Mouse (Mus musculus) G1E (cell line): Measurements from ENCODE around the gene Olfr199. TPM values are rescaled to one million over a fixed set of nuclear protein-coding genes. Genes with fewer than 3 reads are reported as not detected.
"Not testable (repeated sequence)": the region's sequence is repeated elsewhere in the genome, so short reads cannot be mapped to it uniquely, and the experiment has no call there.

ENCODE experiments used
- ATAC-seq: 2 replicates; pipeline ENCODE4 v1.8.0; 2016; ENCODE audit warnings: mild to moderate bottlenecking; ENCODE audit not compliant: insufficient number of reproducible peaks, poor library complexity, low FRiP score, severe bottlenecking; ENCODE audit errors: extremely low read depth
- DNase-seq: peaks from one replicate; pipeline ENCODE4 v3.0.0; 2012; ENCODE audit warnings: low spot score
- H3K27me3 ChIP-seq: 2 replicates; pipeline ENCODE4 v1.6.1; 2012; ENCODE audit warnings: mild to moderate bottlenecking, low read length, inconsistent platforms; ENCODE audit not compliant: insufficient read depth
- H3K36me3 ChIP-seq: replicated peaks from 2 replicates; pipeline ENCODE3; 2012; ENCODE audit warnings: mild to moderate bottlenecking, inconsistent platforms
- H3K4me1 ChIP-seq: 2 replicates; pipeline ENCODE4 v1.6.1; 2012; ENCODE audit warnings: low read depth, low read length, inconsistent platforms, mixed read lengths; ENCODE audit not compliant: insufficient read depth
- H3K4me3 ChIP-seq: 2 replicates; pipeline ENCODE4 v1.5.1; 2012; ENCODE audit warnings: low read depth, mild to moderate bottlenecking, inconsistent platforms, low read length, moderate library complexity, mixed read lengths
- H3K9me3 ChIP-seq: replicated peaks from 2 replicates; pipeline ENCODE4 v1.6.1; 2012; ENCODE audit warnings: inconsistent platforms
- CTCF ChIP-seq: IDR thresholded peaks from 2 replicates; pipeline ENCODE4 v1.5.1; 2012; ENCODE audit warnings: low read depth, low read length, inconsistent platforms, mixed read lengths
- GATA1 ChIP-seq: IDR thresholded peaks from 2 replicates; pipeline ENCODE4 v1.6.1; 2012; ENCODE audit warnings: borderline replicate concordance, low read length, inconsistent platforms, mixed read lengths
- GATA2 ChIP-seq: IDR thresholded peaks from 2 replicates; pipeline ENCODE4 v1.6.1; 2012; ENCODE audit warnings: low read depth, low read length, inconsistent platforms, borderline replicate concordance
- POLR2AphosphoS5 ChIP-seq: IDR thresholded peaks from 2 replicates; pipeline ENCODE4 v1.6.1; 2012; ENCODE audit warnings: low read depth, low read length, inconsistent platforms; ENCODE audit not compliant: insufficient replicate concordance
- TAL1 ChIP-seq: conservative IDR thresholded peaks from 2 replicates; pipeline ENCODE4 v1.6.1; 2012; ENCODE audit warnings: low read depth, low read length, inconsistent platforms, mixed read lengths
- polyA plus RNA-seq: library from polyadenylated mRNA; stranded (reverse); fragments of >175 nt; gene quantifications from 2 replicates; pipeline ENCODE4 v1.2.3, GENCODE M21; 2012
- total RNA-seq, 2 experiments: library from RNA; stranded (forward) in 1 of 2; stranded (reverse) in 1 of 2; fragments of 200-1000 nt in 1 of 2; fragments of >200 nt in 1 of 2; fragmentation: Nextera tagmentation in 1 of 2; gene quantifications; 2 replicates each; pipeline ENCODE4 v1.2.3; 2014 to 2017

Olfr199 gene
- total RNA-seq (2014; fragmentation: Nextera tagmentation) (not detected in 2 replicates), total RNA-seq (2017) (0.16 TPM in 1 of 2 replicates, not detected in the other), polyA plus RNA-seq (not detected in 2 replicates)

GRCm38 (mm10) chr16:59219667-59220066 is at the start of gene Olfr199:
Olfr199 (minus strand) TSS chr16:59219767.
- ATAC-seq, H3K36me3 ChIP-seq, H3K4me3 ChIP-seq, H3K9me3 ChIP-seq, DNase-seq, H3K4me1 ChIP-seq, H3K27me3 ChIP-seq: not testable (repeated sequence)

GRCm38 (mm10) chr16:59269097-59269496 is 49.5 kb upstream of the Olfr199 start:
- DNase-seq, H3K36me3 ChIP-seq, H3K4me1 ChIP-seq, H3K4me3 ChIP-seq, H3K9me3 ChIP-seq, H3K27me3 ChIP-seq: not testable (repeated sequence)
- peak; percentile 73 for ATAC-seq

DNA sequence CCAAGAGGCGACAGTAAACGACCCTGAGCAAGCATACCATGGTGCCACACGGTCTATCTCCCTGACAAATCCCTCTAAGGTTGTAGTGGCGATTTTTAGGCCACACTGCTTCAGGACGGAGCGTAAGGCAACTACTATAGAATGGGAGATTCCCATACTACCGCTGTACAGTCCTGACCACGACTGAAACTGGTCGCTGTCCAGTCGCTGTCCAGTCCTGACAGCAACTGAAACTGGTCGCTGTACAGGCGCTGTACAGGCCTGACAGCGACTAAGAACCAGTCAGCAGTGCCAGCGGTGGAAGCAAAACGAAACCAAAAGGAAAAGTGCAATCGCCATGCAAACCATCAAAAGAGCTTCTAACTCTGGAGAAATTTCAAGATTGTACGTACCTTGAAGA is 30.1 kb upstream of the Olfr199 start:
- Histone ChIP-seq H3K27me3 (no peaks in the 10 kb centered on the region), H3K4me3 (no peak overlapping the region), H3K9me3 (peaks cover 3% of the 10 kb centered on the region; the same call in 1 of the 2 replicates), H3K4me1 (no peaks in the 10 kb centered on the region), H3K36me3 (no peaks in the 10 kb centered on the region)
- ATAC-seq (no peak), DNase-seq (no peak)
- TF ChIP-seq GATA1: no peak
- no peak for TF ChIP-seq POLR2AphosphoS5
- TF ChIP-seq CTCF: no peak
- no peak for TF ChIP-seq GATA2
- TF ChIP-seq TAL1: no peak

GRCm38 (mm10) chr16:59217861-59218260 is 1.7 kb downstream of the Olfr199 start:
- not testable (repeated sequence) for H3K27me3 ChIP-seq, H3K4me3 ChIP-seq, H3K4me1 ChIP-seq, H3K36me3 ChIP-seq, ATAC-seq, DNase-seq, H3K9me3 ChIP-seq

DNA sequence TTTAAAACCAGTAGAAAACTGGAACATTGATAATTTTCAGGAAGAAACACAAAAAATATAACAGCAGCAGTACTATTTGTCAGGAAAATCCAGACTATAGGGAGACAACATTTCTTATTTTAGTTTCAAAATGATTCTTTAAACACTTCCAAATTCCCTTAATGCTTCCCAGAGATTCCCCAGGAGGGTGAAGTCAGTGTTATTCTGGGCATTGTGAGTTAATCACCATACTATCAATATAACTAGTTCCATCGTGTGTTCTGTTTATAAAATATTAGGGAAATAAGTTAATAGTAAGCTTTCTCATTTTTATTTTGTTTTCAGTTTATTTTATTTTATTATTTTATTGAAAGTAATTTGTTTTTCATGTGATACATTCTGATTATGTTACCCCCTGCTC is 16.1 kb downstream of the Olfr199 start, which contains the start of gene Olfr198:
Olfr198 (minus strand) TSS at position 101 of the 400 bp plus-strand sequence.
- not testable (repeated sequence) for H3K9me3 ChIP-seq, H3K4me3 ChIP-seq, H3K4me1 ChIP-seq, ATAC-seq, H3K36me3 ChIP-seq, H3K27me3 ChIP-seq, DNase-seq

GRCm38 (mm10) chr16:59170354-59170753 is 49.2 kb downstream of the Olfr199 start, which contains the start of gene Olfr196:
Olfr196 (minus strand) TSS chr16:59170454.
- no peak for TF ChIP-seq TAL1
- TF ChIP-seq CTCF: no peak
- TF ChIP-seq GATA1: no peak
- no peak for TF ChIP-seq GATA2
- no peak for TF ChIP-seq POLR2AphosphoS5
- ATAC-seq: no peak
- Histone ChIP-seq H3K36me3 (no peaks in the 10 kb centered on the region), H3K27me3 (no peaks in the 10 kb centered on the region), H3K9me3 (peaks cover 3% of the 10 kb centered on the region; the same call in 1 of the 2 replicates), H3K4me3 (no peak within 1 kb of the TSS), H3K4me1 (no peaks in the 10 kb centered on the region)
- DNase-seq: no peak

Other genes with a start within 250 kb of the Olfr199 start
- 3.2 and 3.6 TPM in 2 replicates for gene Olfr183, start 224.4 kb downstream of the Olfr199 start, total RNA-seq (2014; fragmentation: Nextera tagmentation)
- gene Olfr183, start 224.4 kb downstream of the Olfr199 start, total RNA-seq (2017): 1.4 and 1.6 TPM in 2 replicates
- gene Olfr183, start 224.4 kb downstream of the Olfr199 start, polyA plus RNA-seq: not detected in 2 replicates
- not detected in 2 replicates for gene Olfr186, start 189.5 kb downstream of the Olfr199 start, total RNA-seq (2014; fragmentation: Nextera tagmentation)
- 0.22 and 0.23 TPM in 2 replicates for gene Olfr186, start 189.5 kb downstream of the Olfr199 start, total RNA-seq (2017)
- not detected in 2 replicates for gene Olfr186, start 189.5 kb downstream of the Olfr199 start, polyA plus RNA-seq
- gene Olfr187, start 180.0 kb downstream of the Olfr199 start, total RNA-seq (2014; fragmentation: Nextera tagmentation): not detected in 2 replicates
- 0.12 TPM in 1 of 2 replicates, not detected in the other for gene Olfr187, start 180.0 kb downstream of the Olfr199 start, total RNA-seq (2017)
- gene Olfr187, start 180.0 kb downstream of the Olfr199 start, polyA plus RNA-seq: not detected in 2 replicates
- gene Olfr190, start 141.8 kb downstream of the Olfr199 start, total RNA-seq (2014; fragmentation: Nextera tagmentation): not detected in 2 replicates
- gene Olfr190, start 141.8 kb downstream of the Olfr199 start, total RNA-seq (2017): 0.12 and 1.1 TPM in 2 replicates
- gene Olfr190, start 141.8 kb downstream of the Olfr199 start, polyA plus RNA-seq: not detected in 2 replicates
- not detected in 2 replicates for gene Olfr191, start 129.9 kb downstream of the Olfr199 start, total RNA-seq (2014; fragmentation: Nextera tagmentation)
- 0.12 and 0.60 TPM in 2 replicates for gene Olfr191, start 129.9 kb downstream of the Olfr199 start, total RNA-seq (2017)
- gene Olfr191, start 129.9 kb downstream of the Olfr199 start, polyA plus RNA-seq: not detected in 2 replicates
- gene Olfr193, start 107.9 kb downstream of the Olfr199 start, total RNA-seq (2014; fragmentation: Nextera tagmentation): not detected in 2 replicates
- gene Olfr193, start 107.9 kb downstream of the Olfr199 start, total RNA-seq (2017): 0.55 TPM in 1 of 2 replicates, not detected in the other
- not detected in 2 replicates for gene Olfr193, start 107.9 kb downstream of the Olfr199 start, polyA plus RNA-seq
- not detected in 2 replicates for gene Olfr194, start 98.7 kb downstream of the Olfr199 start, total RNA-seq (2014; fragmentation: Nextera tagmentation)
- 0.55 TPM in 1 of 2 replicates, not detected in the other for gene Olfr194, start 98.7 kb downstream of the Olfr199 start, total RNA-seq (2017)
- not detected in 2 replicates for gene Olfr194, start 98.7 kb downstream of the Olfr199 start, polyA plus RNA-seq
- gene Olfr195, start 72.7 kb downstream of the Olfr199 start, total RNA-seq (2014; fragmentation: Nextera tagmentation): 1.9 and 2.3 TPM in 2 replicates
- gene Olfr195, start 72.7 kb downstream of the Olfr199 start, total RNA-seq (2017): 0.12 and 0.27 TPM in 2 replicates
- not detected in 2 replicates for gene Olfr195, start 72.7 kb downstream of the Olfr199 start, polyA plus RNA-seq
- not detected in 2 replicates for gene Olfr196, start 49.3 kb downstream of the Olfr199 start, total RNA-seq (2014; fragmentation: Nextera tagmentation)
- gene Olfr196, start 49.3 kb downstream of the Olfr199 start, total RNA-seq (2017): not detected in 2 replicates
- not detected in 2 replicates for gene Olfr196, start 49.3 kb downstream of the Olfr199 start, polyA plus RNA-seq
- not detected in 2 replicates for gene Olfr198, start 16.2 kb downstream of the Olfr199 start, total RNA-seq (2014; fragmentation: Nextera tagmentation)
- 0.12 TPM in 1 of 2 replicates, not detected in the other for gene Olfr198, start 16.2 kb downstream of the Olfr199 start, total RNA-seq (2017)
- not detected in 2 replicates for gene Olfr198, start 16.2 kb downstream of the Olfr199 start, polyA plus RNA-seq
- gene Olfr201, start 52.9 kb upstream of the Olfr199 start, total RNA-seq (2014; fragmentation: Nextera tagmentation): 0.39 and 0.90 TPM in 2 replicates
- gene Olfr201, start 52.9 kb upstream of the Olfr199 start, total RNA-seq (2017): 0.46 and 0.55 TPM in 2 replicates
- gene Olfr201, start 52.9 kb upstream of the Olfr199 start, polyA plus RNA-seq: 0.07 TPM in 1 of 2 replicates, not detected in the other
- gene Olfr202, start 67.0 kb upstream of the Olfr199 start, total RNA-seq (2014; fragmentation: Nextera tagmentation): not detected in 2 replicates
- gene Olfr202, start 67.0 kb upstream of the Olfr199 start, total RNA-seq (2017): not detected in 2 replicates
- not detected in 2 replicates for gene Olfr202, start 67.0 kb upstream of the Olfr199 start, polyA plus RNA-seq
- gene Olfr203, start 79.1 kb upstream of the Olfr199 start, total RNA-seq (2014; fragmentation: Nextera tagmentation): not detected in 2 replicates
- not detected in 2 replicates for gene Olfr203, start 79.1 kb upstream of the Olfr199 start, total RNA-seq (2017)
- gene Olfr203, start 79.1 kb upstream of the Olfr199 start, polyA plus RNA-seq: not detected in 2 replicates
- not detected in 2 replicates for gene Olfr204, start 98.5 kb upstream of the Olfr199 start, total RNA-seq (2014; fragmentation: Nextera tagmentation)
- gene Olfr204, start 98.5 kb upstream of the Olfr199 start, total RNA-seq (2017): 0.05 and 0.12 TPM in 2 replicates
- gene Olfr204, start 98.5 kb upstream of the Olfr199 start, polyA plus RNA-seq: not detected in 2 replicates
- not detected in 2 replicates for gene Olfr205, start 111.4 kb upstream of the Olfr199 start, total RNA-seq (2014; fragmentation: Nextera tagmentation)
- gene Olfr205, start 111.4 kb upstream of the Olfr199 start, total RNA-seq (2017): not detected in 2 replicates
- gene Olfr205, start 111.4 kb upstream of the Olfr199 start, polyA plus RNA-seq: not detected in 2 replicates
- gene Olfr206, start 129.5 kb upstream of the Olfr199 start, total RNA-seq (2014; fragmentation: Nextera tagmentation): not detected in 2 replicates
- 0.27 and 0.29 TPM in 2 replicates for gene Olfr206, start 129.5 kb upstream of the Olfr199 start, total RNA-seq (2017)
- not detected in 2 replicates for gene Olfr206, start 129.5 kb upstream of the Olfr199 start, polyA plus RNA-seq
- not detected in 2 replicates for gene Olfr209, start 144.2 kb upstream of the Olfr199 start, total RNA-seq (2014; fragmentation: Nextera tagmentation)
- gene Olfr209, start 144.2 kb upstream of the Olfr199 start, total RNA-seq (2017): 0.16 TPM in 1 of 2 replicates, not detected in the other
- not detected in 2 replicates for gene Olfr209, start 144.2 kb upstream of the Olfr199 start, polyA plus RNA-seq
- gene Gabrr3, start 187.6 kb upstream of the Olfr199 start, total RNA-seq (2014; fragmentation: Nextera tagmentation): not detected in 2 replicates
- gene Gabrr3, start 187.6 kb upstream of the Olfr199 start, total RNA-seq (2017): 0.05 and 0.17 TPM in 2 replicates
- gene Gabrr3, start 187.6 kb upstream of the Olfr199 start, polyA plus RNA-seq: not detected in 2 replicates